Mouse (Mus musculus): ENCODE results near the gene Setd3. TPM values are rescaled to one million over a fixed set of nuclear protein-coding genes. Genes with fewer than 3 reads are reported as not detected.

The Setd3 gene
- polyA plus RNA-seq, 1 experiment from 2014 or later = 77.7 TPM

DNA sequence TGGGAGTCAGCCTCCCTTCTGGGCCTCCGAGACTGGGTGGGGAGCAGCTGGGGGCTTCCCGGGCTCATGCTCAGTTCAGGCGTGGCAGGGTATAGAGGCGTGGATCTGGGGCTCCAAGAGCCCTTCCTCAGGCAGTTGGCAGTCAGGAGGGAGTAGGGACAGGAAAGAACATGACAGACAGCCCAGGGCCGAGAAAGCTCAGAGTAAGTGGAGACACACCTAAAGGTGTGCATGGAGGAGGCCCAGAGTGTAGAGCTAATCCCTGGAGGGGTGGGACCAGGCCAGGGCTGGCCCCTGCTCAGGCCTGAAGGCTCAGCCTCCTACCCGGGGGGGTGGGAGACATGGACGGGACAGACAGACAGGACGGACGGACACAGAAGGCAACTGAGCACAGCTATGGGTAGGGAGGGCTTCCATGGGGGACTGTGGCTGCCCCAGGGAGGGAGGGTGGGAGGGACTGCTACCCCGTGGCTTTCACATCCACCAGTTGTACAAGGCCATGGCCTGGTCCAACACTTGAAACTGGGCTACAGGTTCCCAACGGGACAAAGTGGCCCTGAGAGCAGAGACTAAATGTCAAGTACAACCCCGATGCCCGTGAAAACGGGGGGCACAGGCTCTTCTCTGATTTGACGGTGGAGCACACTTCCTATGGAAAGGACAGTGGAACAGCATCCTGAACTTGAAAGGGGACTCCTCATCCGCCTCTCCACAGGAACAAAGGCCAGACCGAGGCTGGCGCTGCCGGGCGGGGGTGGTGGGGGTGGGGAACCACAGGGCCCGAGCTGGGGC, 40.9 kb upstream of the Setd3 start:
- H3K9ac ChIP-seq (ENCODE audit: low read depth, low read length) = no peak overlapping the region
- H3K4me3 ChIP-seq (ENCODE audit: low read length) = no peak overlapping the region
- 75% methylated on average over 18 of the region's 21 CpGs for WGBS

DNA sequence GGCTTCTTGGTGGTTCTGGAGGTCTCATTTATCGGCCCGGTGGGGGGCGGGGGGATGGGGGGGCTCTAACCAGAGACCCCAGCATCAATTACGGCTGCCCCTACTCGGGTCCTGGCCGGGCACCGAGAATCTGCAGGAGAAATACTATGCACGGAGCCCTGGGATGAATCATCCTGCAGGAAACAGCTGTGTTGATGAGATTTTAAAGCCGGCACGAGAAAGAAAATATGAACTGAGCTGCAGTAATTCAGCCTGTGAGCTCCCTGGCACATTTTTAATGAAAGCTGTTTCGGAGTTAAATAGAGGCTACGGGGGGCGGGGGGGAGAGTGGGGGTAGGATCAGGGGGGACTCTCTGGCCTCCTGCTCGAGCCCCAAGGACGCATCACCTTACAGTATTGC, 40.0 kb upstream of the Setd3 start:
- Histone ChIP-seq H3K36me3 (ENCODE audit: control insufficient read depth, insufficient read depth, low read length) (no peaks in the 10 kb centered on the region), H3K27me3 (ENCODE audit: control insufficient read depth, insufficient read depth, low read length) (no peaks in the 10 kb centered on the region), H3K9me3 (ENCODE audit: control insufficient read depth, low read length) (no peaks in the 10 kb centered on the region), H3K9ac (ENCODE audit: low read depth, low read length) (no peak overlapping the region), H3K4me1 (ENCODE audit: control insufficient read depth, insufficient read depth, low read length) (peaks cover 36% of the 10 kb centered on the region; the same call in 1 of the 2 replicates), H3K27ac (ENCODE audit: low read depth, low read length) (peak overlapping the region; percentile 17; the same call in 1 of the 2 replicates), H3K4me3 (ENCODE audit: low read length) (no peak overlapping the region), H3K4me2 (replicated peaks; ENCODE audit: low read depth, low read length) (no peak overlapping the region)
- WGBS = 58% methylated on average over 15 of the region's 15 CpGs
- no peak for ATAC-seq (ENCODE audit: low FRiP score, low TSS enrichment)

More for the DNA sequence above, 40.9 kb upstream of the Setd3 start:
- Histone ChIP-seq H3K9me3 (ENCODE audit: control insufficient read depth, low read length) (no peaks in the 10 kb centered on the region), H3K27ac (ENCODE audit: low read depth, low read length) (no peak overlapping the region; the same call in 1 of the 2 replicates), H3K4me2 (replicated peaks; ENCODE audit: low read depth, low read length) (no peak overlapping the region), H3K36me3 (ENCODE audit: control insufficient read depth, insufficient read depth, low read length) (no peaks in the 10 kb centered on the region), H3K27me3 (ENCODE audit: control insufficient read depth, insufficient read depth, low read length) (no peaks in the 10 kb centered on the region), H3K4me1 (ENCODE audit: control insufficient read depth, insufficient read depth, low read length) (peaks cover 41% of the 10 kb centered on the region; the same call in 1 of the 2 replicates)
- ATAC-seq (ENCODE audit: low FRiP score, low TSS enrichment) = no peak

DNA sequence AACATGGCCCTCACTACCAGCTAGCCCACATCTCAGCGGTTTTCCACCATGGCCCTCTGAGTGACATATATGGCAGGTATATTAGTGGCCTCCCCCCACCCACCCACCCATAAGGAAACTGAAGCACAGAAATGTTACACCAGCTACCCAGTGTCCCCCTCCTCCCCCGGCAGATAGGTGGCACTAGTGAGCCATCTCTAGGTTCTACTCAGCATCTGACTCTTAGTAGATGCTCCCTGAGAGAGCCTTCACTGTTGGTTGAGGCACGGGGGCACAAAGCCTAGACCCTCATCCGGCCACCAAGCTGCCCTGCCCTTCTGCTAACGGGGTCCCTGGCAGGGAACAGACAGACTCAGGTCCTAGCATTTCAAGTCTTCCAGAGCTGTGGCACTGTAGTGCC, 38.5 kb upstream of the Setd3 start:
- no peak overlapping the region for H3K4me3 ChIP-seq (ENCODE audit: low read length)
- no peak overlapping the region for H3K4me2 ChIP-seq (replicated peaks; ENCODE audit: low read depth, low read length)
- peaks cover 36% of the 10 kb centered on the region for H3K4me1 ChIP-seq (ENCODE audit: control insufficient read depth, insufficient read depth, low read length)
- ATAC-seq (ENCODE audit: low FRiP score, low TSS enrichment) = no peak
- H3K27ac ChIP-seq (ENCODE audit: low read depth, low read length) = no peak overlapping the region
- 69% methylated on average over 5 of the region's 5 CpGs for WGBS
- H3K9me3 ChIP-seq (ENCODE audit: control insufficient read depth, low read length) = no peaks in the 10 kb centered on the region
- H3K9ac ChIP-seq (ENCODE audit: low read depth, low read length) = no peak overlapping the region
- no peaks in the 10 kb centered on the region for H3K36me3 ChIP-seq (ENCODE audit: control insufficient read depth, insufficient read depth, low read length)
- no peaks in the 10 kb centered on the region for H3K27me3 ChIP-seq (ENCODE audit: control insufficient read depth, insufficient read depth, low read length)

DNA sequence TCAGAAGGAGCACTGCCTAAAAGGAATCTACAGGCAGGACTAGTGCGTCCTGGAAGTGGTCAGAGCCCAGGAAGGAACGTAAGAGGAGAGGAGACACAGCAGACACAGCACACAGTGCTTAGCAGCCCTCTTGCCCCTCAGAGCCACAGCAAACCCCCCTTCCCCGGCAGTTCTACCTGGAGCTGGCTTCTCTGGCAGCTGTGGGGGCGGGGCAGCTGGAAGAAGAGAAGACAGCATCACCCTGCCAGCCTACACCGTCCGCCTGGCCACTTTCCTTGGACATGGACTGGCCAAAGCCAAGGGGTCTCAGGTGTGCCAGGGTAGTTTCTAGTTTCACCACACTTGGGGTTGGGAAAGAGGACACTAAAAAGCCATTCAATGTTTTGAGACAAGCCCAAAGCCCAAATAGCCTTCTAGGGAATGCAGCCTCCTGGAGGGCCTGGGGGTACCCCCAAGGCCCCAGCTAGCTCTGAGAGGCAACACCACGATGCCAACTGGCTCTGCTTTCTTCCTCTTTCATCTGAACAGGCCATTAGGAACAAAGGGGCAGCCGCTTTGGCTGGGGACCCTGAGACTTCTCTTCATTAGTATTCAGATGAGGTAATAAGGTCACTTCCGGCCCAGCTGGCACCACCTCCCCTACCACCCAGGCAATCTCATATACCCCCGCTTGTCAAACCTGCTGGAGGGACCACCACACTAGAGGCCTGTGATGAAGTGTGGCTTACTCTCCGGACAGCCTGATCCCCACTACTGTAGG, 37.7 kb upstream of the Setd3 start:
- peaks cover 43% of the 10 kb centered on the region for H3K4me1 ChIP-seq (ENCODE audit: control insufficient read depth, insufficient read depth, low read length)
- 72% methylated on average over 11 of the region's 11 CpGs for WGBS
- no peaks in the 10 kb centered on the region for H3K36me3 ChIP-seq (ENCODE audit: control insufficient read depth, insufficient read depth, low read length)
- H3K9ac ChIP-seq (ENCODE audit: low read depth, low read length) = no peak overlapping the region
- no peaks in the 10 kb centered on the region for H3K27me3 ChIP-seq (ENCODE audit: control insufficient read depth, insufficient read depth, low read length)
- ATAC-seq (ENCODE audit: low FRiP score, low TSS enrichment) = no peak
- no peak overlapping the region for H3K27ac ChIP-seq (ENCODE audit: low read depth, low read length)
- no peaks in the 10 kb centered on the region for H3K9me3 ChIP-seq (ENCODE audit: control insufficient read depth, low read length)
- no peak overlapping the region for H3K4me3 ChIP-seq (ENCODE audit: low read length)
- no peak overlapping the region for H3K4me2 ChIP-seq (replicated peaks; ENCODE audit: low read depth, low read length)

DNA sequence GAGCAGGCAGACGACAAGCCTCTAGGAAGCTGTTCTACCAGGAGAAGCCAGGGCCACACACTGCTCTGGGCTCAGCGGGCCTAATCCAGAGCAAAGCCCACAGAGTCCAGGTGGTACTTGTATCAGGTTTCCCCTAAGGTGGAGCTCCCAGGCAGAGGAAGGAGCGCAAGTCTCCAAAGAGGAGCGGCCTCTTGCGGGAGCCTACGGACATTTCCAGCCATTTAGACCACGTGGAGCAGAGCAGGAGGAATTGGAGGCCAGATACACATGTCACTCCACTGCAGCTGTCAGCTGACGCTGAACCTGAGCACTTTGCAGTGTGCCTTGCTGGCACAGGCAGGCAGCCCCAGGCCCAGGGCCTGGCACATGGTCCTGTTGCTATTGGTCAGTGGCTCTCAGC, 36.0 kb upstream of the Setd3 start:
- Histone ChIP-seq H3K9ac (ENCODE audit: low read depth, low read length) (no peak overlapping the region), H3K4me1 (ENCODE audit: control insufficient read depth, insufficient read depth, low read length) (peaks cover 37% of the 10 kb centered on the region), H3K27me3 (ENCODE audit: control insufficient read depth, insufficient read depth, low read length) (no peaks in the 10 kb centered on the region), H3K4me2 (replicated peaks; ENCODE audit: low read depth, low read length) (no peak overlapping the region), H3K36me3 (ENCODE audit: control insufficient read depth, insufficient read depth, low read length) (no peaks in the 10 kb centered on the region), H3K4me3 (ENCODE audit: low read length) (no peak overlapping the region), H3K27ac (ENCODE audit: low read depth, low read length) (no peak overlapping the region), H3K9me3 (ENCODE audit: control insufficient read depth, low read length) (no peaks in the 10 kb centered on the region)
- WGBS = 29% methylated on average over 8 of the region's 8 CpGs
- peak; percentile 16; the same call in 1 of the 2 replicates for ATAC-seq (ENCODE audit: low FRiP score, low TSS enrichment)

DNA sequence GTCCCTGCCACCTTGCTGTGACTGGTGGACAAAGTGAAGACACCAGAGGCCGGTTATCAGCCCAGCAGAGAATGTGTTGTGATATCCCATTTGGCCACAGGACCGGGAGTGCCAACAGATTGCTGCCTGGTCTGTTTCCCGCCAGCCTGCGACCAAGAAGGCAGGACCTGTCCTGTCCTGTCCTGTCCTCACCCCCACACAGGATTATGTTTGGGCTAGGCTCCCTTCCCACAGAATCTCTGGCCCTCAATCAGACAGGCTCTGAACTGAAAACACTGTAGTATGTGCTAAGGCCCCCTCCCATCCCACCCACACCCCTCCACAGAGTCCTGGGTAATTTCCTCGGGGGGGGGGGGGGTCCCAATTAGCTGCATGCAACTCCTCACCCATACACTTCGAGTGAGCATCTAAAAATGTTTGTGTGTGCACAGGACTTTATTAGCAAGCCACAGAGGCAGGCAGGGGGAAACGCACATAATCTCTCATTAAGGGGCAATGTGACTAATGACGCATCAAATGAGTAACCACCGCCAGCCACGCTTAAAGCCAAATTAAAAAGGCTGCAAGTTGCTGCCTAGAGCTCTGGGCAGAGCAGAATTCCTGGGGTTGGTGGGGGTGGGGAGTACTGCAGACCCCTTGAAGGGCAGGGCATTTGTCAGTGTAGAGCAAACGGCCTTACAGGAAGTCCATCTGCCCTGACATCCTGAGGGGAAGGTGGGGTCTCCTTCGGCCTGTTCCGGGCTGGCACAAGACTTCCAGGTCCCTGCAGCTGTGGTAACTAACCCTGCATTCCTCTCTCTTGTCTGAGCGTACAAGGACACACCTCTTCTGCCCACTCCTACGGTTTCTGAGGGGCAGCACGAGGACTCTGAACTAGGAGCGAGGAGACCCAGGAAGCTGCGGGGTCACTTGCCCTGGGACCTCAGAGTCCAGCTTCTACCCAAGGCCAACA, 34.3 kb upstream of the Setd3 start:
- no peaks in the 10 kb centered on the region for H3K36me3 ChIP-seq (ENCODE audit: control insufficient read depth, insufficient read depth, low read length)
- H3K4me3 ChIP-seq (ENCODE audit: low read length) = no peak overlapping the region
- 13% methylated on average over 18 of the region's 18 CpGs for WGBS
- H3K9me3 ChIP-seq (ENCODE audit: control insufficient read depth, low read length) = no peaks in the 10 kb centered on the region
- 0 out of 2 replicates have a peak, but pooled peaks have one; percentile 10 for ATAC-seq (ENCODE audit: low FRiP score, low TSS enrichment)
- peak overlapping the region; percentile 32; the same call in 1 of the 2 replicates for H3K9ac ChIP-seq (ENCODE audit: low read depth, low read length)
- H3K27me3 ChIP-seq (ENCODE audit: control insufficient read depth, insufficient read depth, low read length) = no peaks in the 10 kb centered on the region
- H3K4me2 ChIP-seq (replicated peaks; ENCODE audit: low read depth, low read length) = no peak overlapping the region; the same call in 1 of the 2 replicates
- H3K4me1 ChIP-seq (ENCODE audit: control insufficient read depth, insufficient read depth, low read length) = peaks cover 23% of the 10 kb centered on the region
- H3K27ac ChIP-seq (ENCODE audit: low read depth, low read length) = no peak overlapping the region

DNA sequence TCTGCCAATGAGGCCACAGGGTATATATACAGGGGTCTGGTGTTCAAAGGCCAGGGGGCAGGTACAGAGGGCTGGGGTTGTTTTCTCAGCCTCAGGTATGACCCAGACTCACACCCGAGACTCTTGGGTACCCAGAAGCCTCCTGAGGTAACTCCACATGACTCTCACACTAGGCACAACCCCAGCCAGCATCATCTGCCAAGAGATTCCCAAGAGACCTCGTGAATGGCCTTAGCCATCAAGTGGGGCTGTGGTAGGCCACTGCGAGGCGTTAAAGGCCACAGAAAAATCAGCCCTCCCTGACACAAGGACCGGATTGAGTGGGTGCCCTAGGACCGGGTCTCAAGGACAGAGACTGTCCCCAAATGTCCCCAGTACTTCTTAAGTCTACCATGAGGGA, 33.4 kb upstream of the Setd3 start:
- Histone ChIP-seq H3K27ac (ENCODE audit: low read depth, low read length) (no peak overlapping the region), H3K4me3 (ENCODE audit: low read length) (no peak overlapping the region), H3K9me3 (ENCODE audit: control insufficient read depth, low read length) (no peaks in the 10 kb centered on the region), H3K36me3 (ENCODE audit: control insufficient read depth, insufficient read depth, low read length) (no peaks in the 10 kb centered on the region), H3K4me1 (ENCODE audit: control insufficient read depth, insufficient read depth, low read length) (peaks cover 23% of the 10 kb centered on the region), H3K27me3 (ENCODE audit: control insufficient read depth, insufficient read depth, low read length) (no peaks in the 10 kb centered on the region), H3K9ac (ENCODE audit: low read depth, low read length) (no peak overlapping the region), H3K4me2 (replicated peaks; ENCODE audit: low read depth, low read length) (no peak overlapping the region)
- WGBS = 77% methylated on average over 6 of the region's 6 CpGs
- ATAC-seq (ENCODE audit: low FRiP score, low TSS enrichment) = no peak

DNA sequence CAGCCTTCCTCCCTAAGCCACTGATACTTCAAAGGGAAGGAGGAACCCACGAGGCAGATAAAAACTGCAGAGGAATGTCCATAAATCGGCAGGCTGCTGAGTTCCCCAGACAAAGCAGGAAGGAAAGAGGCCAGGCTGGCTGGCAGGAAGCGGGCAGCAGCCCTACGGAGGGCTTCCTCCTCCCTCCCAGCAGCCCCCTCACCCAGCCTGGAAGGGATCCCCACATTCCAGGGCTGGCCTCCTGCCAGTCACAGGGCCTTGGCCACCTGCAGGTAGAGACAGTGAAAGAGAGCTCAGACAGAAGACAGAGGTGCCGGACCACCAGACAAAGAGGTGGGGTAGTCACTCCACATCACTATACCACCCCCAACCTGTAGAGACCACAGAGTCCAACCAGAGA, 33.0 kb upstream of the Setd3 start:
- Histone ChIP-seq H3K4me1 (ENCODE audit: control insufficient read depth, insufficient read depth, low read length) (peaks cover 23% of the 10 kb centered on the region), H3K36me3 (ENCODE audit: control insufficient read depth, insufficient read depth, low read length) (no peaks in the 10 kb centered on the region), H3K4me3 (ENCODE audit: low read length) (no peak overlapping the region), H3K27ac (ENCODE audit: low read depth, low read length) (no peak overlapping the region), H3K27me3 (ENCODE audit: control insufficient read depth, insufficient read depth, low read length) (no peaks in the 10 kb centered on the region), H3K9ac (ENCODE audit: low read depth, low read length) (no peak overlapping the region), H3K4me2 (replicated peaks; ENCODE audit: low read depth, low read length) (no peak overlapping the region), H3K9me3 (ENCODE audit: control insufficient read depth, low read length) (no peaks in the 10 kb centered on the region)
- no peak for ATAC-seq (ENCODE audit: low FRiP score, low TSS enrichment)
- WGBS = 25% methylated on average over 5 of the region's 5 CpGs

All from kidney, embryonic 14.5 days (tissue).